Mouse (Mus musculus) CD4-positive, CD25-positive, alpha-beta regulatory T cell, adult 9 weeks (primary cell): ENCODE data around the gene Prss2. TPM values are rescaled to one million over a fixed set of nuclear protein-coding genes. Genes with fewer than 3 reads are reported as not detected.

ENCODE experiments used
- polyA plus RNA-seq: library from polyadenylated mRNA; unstranded; fragments of 100-300 nt; shearing (Covaris generic); gene quantifications from one replicate; pipeline ENCODE4 v1.2.1, GENCODE M21; 2017

The Prss2 gene
- polyA plus RNA-seq, result 2.7 TPM

DNA sequence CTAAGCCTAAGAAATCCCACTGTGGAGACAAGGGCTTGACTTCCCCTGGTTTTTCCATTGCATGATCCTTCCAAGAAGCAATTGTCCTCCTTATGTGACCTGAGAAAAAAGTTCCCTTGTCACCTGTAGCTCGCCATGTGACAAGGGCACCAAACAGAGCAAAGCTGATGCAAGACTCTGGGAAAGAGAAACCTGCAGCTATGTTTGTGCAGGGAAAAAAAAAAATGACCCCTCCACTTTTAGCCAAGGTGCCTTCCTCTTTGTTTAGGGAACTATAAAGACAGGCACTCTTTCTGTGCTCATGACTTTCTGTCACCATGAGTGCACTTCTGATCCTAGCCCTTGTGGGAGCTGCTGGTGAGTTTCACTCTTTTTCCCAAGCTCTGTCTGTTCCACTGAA, at the start of gene Prss2:
Prss2 (plus strand) TSS at position 301 of the 400 bp plus-strand sequence.

Other genes with a start within 250 kb of the Prss2 start
- not detected for gene Try4, start 219.5 kb upstream of the Prss2 start, polyA plus RNA-seq
- gene Try5, start 204.9 kb upstream of the Prss2 start, polyA plus RNA-seq, result 0.47 TPM
- gene Try10, start 167.7 kb upstream of the Prss2 start, polyA plus RNA-seq, result 0.56 TPM
- gene Prss3, start 144.1 kb upstream of the Prss2 start, polyA plus RNA-seq, result not detected
- gene Gm5771, start 129.4 kb upstream of the Prss2 start, polyA plus RNA-seq, result not detected
- gene Gm10334, start 75.6 kb upstream of the Prss2 start, polyA plus RNA-seq, result not detected
- not detected for gene Prss1, start 62.9 kb upstream of the Prss2 start, polyA plus RNA-seq
- 68.2 TPM for gene Ephb6, start 83.7 kb downstream of the Prss2 start, polyA plus RNA-seq
- 0.77 TPM for gene Trpv6, start 114.6 kb downstream of the Prss2 start, polyA plus RNA-seq
- gene Trpv5, start 159.0 kb downstream of the Prss2 start, polyA plus RNA-seq, result not detected
- gene Llcfc1, start 162.6 kb downstream of the Prss2 start, polyA plus RNA-seq, result not detected
- not detected for gene Kel, start 182.6 kb downstream of the Prss2 start, polyA plus RNA-seq